Mouse (Mus musculus): ENCODE measurements around the gene Olfr161. TPM values are rescaled to one million over a fixed set of nuclear protein-coding genes. Genes with fewer than 3 reads are reported as not detected.
"Not testable (repeated sequence)": the region's sequence is repeated elsewhere in the genome, so short reads cannot be mapped to it uniquely, and the experiment has no call there.

The Olfr161 gene
- polyA plus RNA-seq (2015; fragmentation: Nextera tagmentation; extraction: Ambion mirVana), result not detected in 2 replicates

DNA sequence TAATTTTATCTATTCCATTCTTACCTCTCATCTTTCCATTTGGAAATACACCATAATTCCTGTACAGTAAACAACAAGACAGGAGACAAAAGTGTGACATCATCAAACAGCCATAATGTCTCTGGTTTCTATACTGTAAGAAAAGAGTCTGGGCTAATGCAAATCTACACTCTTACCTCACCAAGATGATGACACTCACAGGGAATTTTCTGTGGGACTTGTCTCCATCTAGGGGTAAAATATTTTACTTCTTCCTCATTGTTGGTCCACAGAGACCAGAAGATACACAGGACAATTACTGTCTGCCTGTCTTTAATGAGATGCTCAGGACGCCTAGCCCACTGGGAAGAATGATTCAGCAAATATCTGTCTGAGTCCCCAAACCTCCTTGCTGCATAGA, at the start of gene Olfr161:
Gene Olfr161 (plus strand): TSS at position 352 of the 400 bp plus-strand sequence.
- no peak within 1 kb of the TSS for H3K27ac ChIP-seq (ENCODE audit: low read length)
- H3K27me3 ChIP-seq (ENCODE audit: control insufficient read depth, insufficient read depth, low read length), result no peaks in the 10 kb centered on the region
- H3K9me3 ChIP-seq (replicated peaks; ENCODE audit: control insufficient read depth, low read length), result 0 out of 2 replicates have a peak, but pooled peaks cover 3% of the 10 kb centered on the region
- no peaks in the 10 kb centered on the region for H3K36me3 ChIP-seq (ENCODE audit: control insufficient read depth, insufficient read depth, low read length)
- no peak within 1 kb of the TSS for H3K4me2 ChIP-seq (ENCODE audit: low read depth, low read length)
- H3K4me1 ChIP-seq (ENCODE audit: control insufficient read depth, insufficient read depth, low read length), result no peaks in the 10 kb centered on the region
- 61% methylated on average over 1 of the region's 1 CpGs for WGBS
- no peak within 1 kb of the TSS for H3K9ac ChIP-seq (ENCODE audit: low read length)
- no peak for ATAC-seq (ENCODE audit: insufficient read depth, low FRiP score)
- no peak within 1 kb of the TSS for H3K4me3 ChIP-seq (replicated peaks; ENCODE audit: low read length)

DNA sequence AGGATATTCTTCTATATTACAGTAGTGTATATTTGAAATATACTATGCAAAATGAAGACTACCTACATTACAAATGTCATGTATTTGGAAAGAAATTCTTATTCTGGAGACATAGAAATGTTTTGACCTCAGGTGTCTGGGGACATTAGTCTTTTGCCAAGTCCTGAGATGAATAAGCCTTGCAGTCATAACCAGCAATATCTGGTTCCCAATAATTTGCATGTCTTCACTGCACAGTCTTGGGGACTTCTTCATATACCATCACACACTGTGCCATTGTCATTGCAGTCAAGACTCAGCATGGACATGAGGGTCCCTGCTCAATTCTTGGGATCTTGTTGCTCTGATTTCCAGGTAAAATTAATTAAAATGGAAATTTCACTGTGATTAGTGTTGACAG, 27.3 kb upstream of the Olfr161 start:
- Histone ChIP-seq H3K9me3 (replicated peaks; ENCODE audit: control insufficient read depth, low read length) (no peaks in the 10 kb centered on the region), H3K4me3 (replicated peaks; ENCODE audit: low read length) (no peak overlapping the region), H3K4me1 (ENCODE audit: control insufficient read depth, insufficient read depth, low read length) (no peaks in the 10 kb centered on the region)

DNA sequence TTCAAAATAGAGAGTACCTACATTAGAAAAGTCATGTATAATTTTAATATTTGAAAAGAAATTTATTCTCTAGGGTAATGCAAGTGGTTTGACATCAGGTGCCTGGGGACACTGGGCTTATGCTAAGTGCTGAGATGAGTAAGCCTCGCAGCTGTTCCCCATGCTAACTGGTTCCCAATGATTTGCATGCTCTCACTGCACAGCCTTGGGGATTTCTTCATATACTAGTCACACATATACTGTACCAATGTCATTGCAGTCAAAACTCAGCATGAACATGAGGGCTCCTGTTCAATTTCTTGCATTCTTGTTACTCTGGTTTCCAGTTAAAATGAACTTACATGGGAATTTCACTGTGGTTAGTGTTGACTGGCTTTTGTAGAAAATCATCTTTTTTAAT, 13.2 kb upstream of the Olfr161 start:
- H3K36me3 ChIP-seq (ENCODE audit: control insufficient read depth, insufficient read depth, low read length); H3K4me2 ChIP-seq (ENCODE audit: low read depth, low read length); H3K9ac ChIP-seq (ENCODE audit: low read length); H3K4me3 ChIP-seq (replicated peaks; ENCODE audit: low read length); H3K9me3 ChIP-seq (replicated peaks; ENCODE audit: control insufficient read depth, low read length); H3K27me3 ChIP-seq (ENCODE audit: control insufficient read depth, insufficient read depth, low read length); H3K4me1 ChIP-seq (ENCODE audit: control insufficient read depth, insufficient read depth, low read length); H3K27ac ChIP-seq (ENCODE audit: low read length); ATAC-seq (ENCODE audit: insufficient read depth, low FRiP score): not testable (repeated sequence)
- 70% methylated on average over 1 of the region's 1 CpGs for WGBS

More for the DNA sequence above, 27.3 kb upstream of the Olfr161 start:
- no peak overlapping the region for H3K4me2 ChIP-seq (ENCODE audit: low read depth, low read length)
- ATAC-seq (ENCODE audit: insufficient read depth, low FRiP score), result no peak
- H3K27ac ChIP-seq (ENCODE audit: low read length), result no peak overlapping the region
- H3K9ac ChIP-seq (ENCODE audit: low read length), result no peak overlapping the region
- no peaks in the 10 kb centered on the region for H3K27me3 ChIP-seq (ENCODE audit: control insufficient read depth, insufficient read depth, low read length)
- H3K36me3 ChIP-seq (ENCODE audit: control insufficient read depth, insufficient read depth, low read length), result no peaks in the 10 kb centered on the region

DNA sequence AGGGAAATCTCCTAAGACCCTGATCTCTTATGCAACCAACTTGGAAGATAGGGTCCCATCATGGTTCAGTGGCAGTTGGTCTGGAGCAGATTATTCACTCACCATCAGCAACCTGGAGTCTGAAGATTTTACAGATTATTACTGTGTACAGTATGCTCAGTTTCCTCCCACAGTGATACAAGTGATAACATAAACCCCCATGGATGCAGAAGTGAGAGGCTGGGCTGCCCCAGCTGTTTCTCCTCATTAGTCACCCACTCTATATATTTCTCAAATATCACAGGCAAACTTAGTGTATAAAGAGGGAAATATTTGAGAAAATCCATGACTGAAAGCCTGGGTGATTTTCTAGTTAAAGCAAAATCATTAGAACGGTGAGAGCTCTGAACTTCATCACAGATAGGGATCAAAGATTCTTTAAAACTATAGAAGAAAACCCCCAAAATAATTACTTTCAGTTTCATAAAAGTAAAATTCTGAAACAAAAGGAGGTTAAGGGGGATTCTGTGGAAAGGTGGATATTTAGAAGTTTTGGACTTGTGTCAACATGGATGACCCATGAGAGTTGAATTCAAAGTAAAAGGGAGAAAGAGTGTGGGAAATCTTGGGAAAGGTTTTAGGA, 12.5 kb upstream of the Olfr161 start:
- not testable (repeated sequence) for H3K4me1 ChIP-seq (ENCODE audit: control insufficient read depth, insufficient read depth, low read length); H3K27ac ChIP-seq (ENCODE audit: low read length); H3K9me3 ChIP-seq (replicated peaks; ENCODE audit: control insufficient read depth, low read length); H3K27me3 ChIP-seq (ENCODE audit: control insufficient read depth, insufficient read depth, low read length); H3K4me3 ChIP-seq (replicated peaks; ENCODE audit: low read length); H3K36me3 ChIP-seq (ENCODE audit: control insufficient read depth, insufficient read depth, low read length); ATAC-seq (ENCODE audit: insufficient read depth, low FRiP score); H3K4me2 ChIP-seq (ENCODE audit: low read depth, low read length); H3K9ac ChIP-seq (ENCODE audit: low read length)
- WGBS, result 87% methylated on average over 1 of the region's 1 CpGs

DNA sequence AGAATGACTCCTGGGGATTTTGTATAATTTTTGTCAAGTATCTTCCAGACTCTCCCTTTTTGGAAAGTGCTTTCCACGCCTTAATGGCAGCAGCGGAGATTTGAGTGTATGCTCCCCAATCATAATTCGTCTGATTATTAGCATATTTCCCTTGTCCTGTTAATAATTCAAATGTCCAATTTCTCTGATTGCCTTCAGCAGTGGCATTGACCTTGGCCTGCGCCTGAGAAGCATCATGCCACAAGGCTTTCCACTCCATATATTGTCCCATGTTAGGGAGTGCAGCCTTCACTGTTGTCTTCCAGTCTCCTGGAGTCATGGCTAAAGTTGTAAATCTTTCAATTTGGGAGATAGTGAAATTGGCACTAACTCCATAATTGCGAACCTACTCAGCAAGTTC, 40.5 kb downstream of the Olfr161 start:
- H3K9ac ChIP-seq (ENCODE audit: low read length); H3K9me3 ChIP-seq (replicated peaks; ENCODE audit: control insufficient read depth, low read length); H3K27me3 ChIP-seq (ENCODE audit: control insufficient read depth, insufficient read depth, low read length); H3K4me1 ChIP-seq (ENCODE audit: control insufficient read depth, insufficient read depth, low read length); H3K36me3 ChIP-seq (ENCODE audit: control insufficient read depth, insufficient read depth, low read length); H3K4me2 ChIP-seq (ENCODE audit: low read depth, low read length); ATAC-seq (ENCODE audit: insufficient read depth, low FRiP score); H3K27ac ChIP-seq (ENCODE audit: low read length); H3K4me3 ChIP-seq (replicated peaks; ENCODE audit: low read length): not testable (repeated sequence)
- WGBS, result 88% methylated on average over 5 of the region's 5 CpGs

DNA sequence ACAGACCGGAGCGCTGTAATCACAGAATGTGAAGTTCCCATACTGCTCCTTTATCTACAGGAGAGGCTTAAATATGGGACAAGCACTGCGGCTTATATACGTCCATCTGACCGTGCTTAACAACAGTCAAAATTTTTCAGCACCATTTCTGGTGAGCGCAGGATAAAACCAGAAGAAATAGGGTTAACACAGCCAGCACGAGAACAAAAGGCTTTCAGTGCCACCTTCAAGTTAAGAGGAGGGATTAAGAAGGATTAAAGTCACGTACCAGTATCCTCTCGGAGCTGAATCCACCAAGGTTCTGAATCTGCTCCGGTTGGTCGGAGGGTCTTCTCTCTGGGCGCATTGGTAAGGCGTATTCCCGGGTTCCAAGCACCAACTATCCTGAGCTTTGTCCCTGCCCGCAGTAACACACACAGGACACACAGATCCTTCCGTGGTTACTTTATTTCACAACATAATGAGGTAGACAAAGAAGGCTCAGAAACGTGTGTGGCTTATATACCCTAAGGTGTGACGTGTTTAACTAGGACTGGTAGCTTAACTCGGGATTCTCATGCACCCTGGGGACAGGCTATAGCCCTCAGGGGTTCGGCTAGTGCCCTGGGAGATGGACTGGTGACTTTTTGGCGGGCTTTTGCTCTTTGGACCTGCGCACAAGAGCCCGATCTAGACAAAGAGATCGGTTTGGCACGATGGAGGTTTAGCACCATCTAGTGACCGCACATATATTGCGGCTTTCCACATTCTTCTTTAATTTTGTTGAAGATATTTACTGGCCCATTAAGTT, 41.9 kb downstream of the Olfr161 start:
- peak overlapping the region; percentile 45 for H3K4me2 ChIP-seq (ENCODE audit: low read depth, low read length)
- not testable (repeated sequence) for H3K4me1 ChIP-seq (ENCODE audit: control insufficient read depth, insufficient read depth, low read length); H3K27ac ChIP-seq (ENCODE audit: low read length); H3K9me3 ChIP-seq (replicated peaks; ENCODE audit: control insufficient read depth, low read length); H3K36me3 ChIP-seq (ENCODE audit: control insufficient read depth, insufficient read depth, low read length); H3K27me3 ChIP-seq (ENCODE audit: control insufficient read depth, insufficient read depth, low read length)
- peak; percentile 64; the same call in 1 of the 2 replicates for ATAC-seq (ENCODE audit: insufficient read depth, low FRiP score)
- peak overlapping the region; percentile 58 for H3K9ac ChIP-seq (ENCODE audit: low read length)
- H3K4me3 ChIP-seq (replicated peaks; ENCODE audit: low read length), result peak overlapping the region; percentile 38
- 36% methylated on average over 27 of the region's 27 CpGs for WGBS

Other genes with a start within 250 kb of the Olfr161 start
- gene Mefv, start 127.1 kb downstream of the Olfr161 start, polyA plus RNA-seq (2015; fragmentation: Nextera tagmentation; extraction: Ambion mirVana), result 0.18 and 0.20 TPM in 2 replicates
- gene Zfp263, start 153.1 kb downstream of the Olfr161 start, polyA plus RNA-seq (2015; fragmentation: Nextera tagmentation; extraction: Ambion mirVana), result 44.6 and 45.4 TPM in 2 replicates
- gene Olfr15, start 239.8 kb downstream of the Olfr161 start, polyA plus RNA-seq (2015; fragmentation: Nextera tagmentation; extraction: Ambion mirVana), result not detected in 2 replicates

Measured in stomach, embryonic 16.5 days (tissue).